Mouse (Mus musculus) liver, embryonic 15.5 days (tissue): Measurements from ENCODE around the gene Slc22a19. TPM values are rescaled to one million over a fixed set of nuclear protein-coding genes. Genes with fewer than 3 reads are reported as not detected.
"Not testable (repeated sequence)": the region's sequence is repeated elsewhere in the genome, so short reads cannot be mapped to it uniquely, and the experiment has no call there.

ENCODE experiments used
- ATAC-seq: fragments of 200-750 bp; cut with Nextera tagmentation; 2 replicates; pipeline ENCODE4 v1.8.0; 2017; ENCODE audit warnings: moderate number of reproducible peaks, mild to moderate bottlenecking, moderate library complexity; ENCODE audit not compliant: insufficient read depth
- H3K27ac ChIP-seq: fragments of 300-500 bp; sonication (generic); replicated peaks from 2 replicates; pipeline ENCODE4 v1.5.1; 2015; ENCODE audit warnings: mild to moderate bottlenecking, inconsistent platforms
- H3K27me3 ChIP-seq: fragments of 300-500 bp; sonication (generic); 2 replicates; pipeline ENCODE4 v1.6.1; 2015; ENCODE audit warnings: mild to moderate bottlenecking, inconsistent platforms
- H3K36me3 ChIP-seq: fragments of 300-500 bp; sonication (generic); replicated peaks from 2 replicates; pipeline ENCODE4 v1.6.1; 2015; ENCODE audit warnings: moderate library complexity, mild to moderate bottlenecking, inconsistent platforms
- H3K4me1 ChIP-seq: fragments of 300-500 bp; sonication (generic); replicated peaks from 2 replicates; pipeline ENCODE4 v1.6.1; 2015; ENCODE audit warnings: inconsistent platforms
- H3K4me2 ChIP-seq: fragments of 300-500 bp; sonication (generic); 2 replicates; pipeline ENCODE4 v1.6.1; 2015; ENCODE audit warnings: moderate library complexity, mild to moderate bottlenecking, inconsistent platforms
- H3K4me3 ChIP-seq: fragments of 300-500 bp; sonication (generic); replicated peaks from 2 replicates; pipeline ENCODE4 v1.5.1; 2015; ENCODE audit warnings: mild to moderate bottlenecking, inconsistent platforms
- H3K9ac ChIP-seq: fragments of 300-500 bp; sonication (generic); 2 replicates; pipeline ENCODE4 v1.6.1; 2015; ENCODE audit warnings: moderate library complexity, mild to moderate bottlenecking, inconsistent platforms
- H3K9me3 ChIP-seq: fragments of 300-500 bp; sonication (generic); replicated peaks from 2 replicates; pipeline ENCODE4 v1.6.1; 2016; ENCODE audit warnings: inconsistent platforms
- WGBS: fragments of 180-500 bp; shearing (Covaris S2); methylation state at CpG from one replicate; pipeline ENCODE4 v1.1.7; 2015; ENCODE audit warnings: mixed read lengths; ENCODE audit not compliant: insufficient replicate concordance; 5-methylcytosine and 5-hydroxymethylcytosine counted together
- polyA plus RNA-seq: library from polyadenylated mRNA; unstranded; fragments of >200 nt; fragmentation: Nextera tagmentation; extraction: Ambion mirVana; gene quantifications from 2 replicates; pipeline ENCODE4 v1.2.1, GENCODE M21; 2015

Slc22a19 gene
- not detected in 2 replicates for polyA plus RNA-seq

GRCm38 (mm10) chr19:7711148-7711547 is at the start of gene Slc22a19:
Slc22a19 (minus strand) TSS chr19:7711310.
- no peak within 1 kb of the TSS for H3K27ac ChIP-seq
- no peaks in the 10 kb centered on the region for H3K36me3 ChIP-seq
- ATAC-seq: no peak
- no peaks in the 10 kb centered on the region for H3K4me1 ChIP-seq
- no peak within 1 kb of the TSS for H3K9ac ChIP-seq
- H3K4me3 ChIP-seq: no peak within 1 kb of the TSS
- H3K4me2 ChIP-seq: no peak within 1 kb of the TSS
- H3K27me3 ChIP-seq: no peaks in the 10 kb centered on the region
- H3K9me3 ChIP-seq: no peaks in the 10 kb centered on the region

GRCm38 (mm10) chr19:7753371-7753770 is 42.3 kb upstream of the Slc22a19 start:
- not testable (repeated sequence) for H3K36me3 ChIP-seq, H3K4me3 ChIP-seq, H3K27ac ChIP-seq, H3K9ac ChIP-seq, ATAC-seq, H3K4me1 ChIP-seq, H3K9me3 ChIP-seq, H3K27me3 ChIP-seq, H3K4me2 ChIP-seq
- 54% methylated on average over 13 of the region's 13 CpGs for WGBS

GRCm38 (mm10) chr19:7729543-7729942 is 18.4 kb upstream of the Slc22a19 start:
- no peak for ATAC-seq
- Histone ChIP-seq H3K9me3 (no peaks in the 10 kb centered on the region), H3K4me1 (no peaks in the 10 kb centered on the region), H3K27me3 (no peaks in the 10 kb centered on the region), H3K27ac (no peak overlapping the region), H3K4me3 (no peak overlapping the region), H3K4me2 (no peak overlapping the region), H3K36me3 (no peaks in the 10 kb centered on the region), H3K9ac (no peak overlapping the region)
- 28% methylated on average over 1 of the region's 1 CpGs for WGBS

- 48% methylated on average over 3 of the region's 3 CpGs for WGBS
- H3K36me3 ChIP-seq: not testable (repeated sequence)
Measured at GRCm38 (mm10) chr19:7693104-7693503, 18.0 kb downstream of the Slc22a19 start.

GRCm38 (mm10) chr19:7691259-7691658 is 19.9 kb downstream of the Slc22a19 start:
- Histone ChIP-seq H3K27ac (no peak overlapping the region), H3K27me3 (no peaks in the 10 kb centered on the region), H3K4me3 (no peak overlapping the region), H3K9ac (no peak overlapping the region), H3K36me3 (no peaks in the 10 kb centered on the region), H3K4me1 (no peaks in the 10 kb centered on the region), H3K9me3 (no peaks in the 10 kb centered on the region), H3K4me2 (no peak overlapping the region)
- ATAC-seq: no peak
- 65% methylated on average over 2 of the region's 2 CpGs for WGBS

More at GRCm38 (mm10) chr19:7693104-7693503, 18.0 kb downstream of the Slc22a19 start:
- H3K4me1 ChIP-seq, H3K27me3 ChIP-seq, H3K9ac ChIP-seq, H3K27ac ChIP-seq, H3K4me2 ChIP-seq, H3K9me3 ChIP-seq, ATAC-seq, H3K4me3 ChIP-seq: not testable (repeated sequence)

GRCm38 (mm10) chr19:7687988-7688387 is 23.1 kb downstream of the Slc22a19 start:
- no peak overlapping the region for H3K27ac ChIP-seq
- no peaks in the 10 kb centered on the region for H3K4me1 ChIP-seq
- no peak overlapping the region for H3K4me3 ChIP-seq
- no peaks in the 10 kb centered on the region for H3K9me3 ChIP-seq
- no peak overlapping the region for H3K4me2 ChIP-seq
- 52% methylated on average over 1 of the region's 1 CpGs for WGBS
- no peak overlapping the region for H3K9ac ChIP-seq
- no peak for ATAC-seq
- no peaks in the 10 kb centered on the region for H3K27me3 ChIP-seq
- no peaks in the 10 kb centered on the region for H3K36me3 ChIP-seq

GRCm38 (mm10) chr19:7672033-7672432 is 39.1 kb downstream of the Slc22a19 start:
- no peak overlapping the region for H3K4me3 ChIP-seq
- H3K36me3 ChIP-seq: no peaks in the 10 kb centered on the region
- no peak overlapping the region for H3K27ac ChIP-seq
- H3K4me1 ChIP-seq: no peaks in the 10 kb centered on the region
- no peak overlapping the region for H3K9ac ChIP-seq
- H3K27me3 ChIP-seq: no peaks in the 10 kb centered on the region
- no peak overlapping the region for H3K4me2 ChIP-seq
- ATAC-seq: no peak
- H3K9me3 ChIP-seq: no peaks in the 10 kb centered on the region
- 36% methylated on average over 1 of the region's 1 CpGs for WGBS

GRCm38 (mm10) chr19:7648913-7649666 is 62.0 kb downstream of the Slc22a19 start:
- Histone ChIP-seq H3K27me3 (no peaks in the 10 kb centered on the region), H3K9ac (no peak overlapping the region), H3K4me1 (no peaks in the 10 kb centered on the region), H3K36me3 (no peaks in the 10 kb centered on the region), H3K4me3 (no peak overlapping the region), H3K4me2 (no peak overlapping the region), H3K9me3 (no peaks in the 10 kb centered on the region), H3K27ac (no peak overlapping the region)
- 55% methylated on average over 8 of the region's 8 CpGs for WGBS
- no peak for ATAC-seq

GRCm38 (mm10) chr19:7633786-7634185 is 77.3 kb downstream of the Slc22a19 start:
- WGBS: 37% methylated on average over 1 of the region's 1 CpGs
- Histone ChIP-seq H3K4me3 (no peak overlapping the region), H3K4me1 (no peaks in the 10 kb centered on the region), H3K4me2 (no peak overlapping the region), H3K27me3 (no peaks in the 10 kb centered on the region), H3K27ac (no peak overlapping the region), H3K36me3 (no peaks in the 10 kb centered on the region), H3K9me3 (no peaks in the 10 kb centered on the region), H3K9ac (no peak overlapping the region)
- no peak for ATAC-seq

GRCm38 (mm10) chr19:7633021-7633420 is 78.1 kb downstream of the Slc22a19 start:
- Histone ChIP-seq H3K9ac (no peak overlapping the region), H3K27me3 (no peaks in the 10 kb centered on the region), H3K4me3 (no peak overlapping the region), H3K4me1 (no peaks in the 10 kb centered on the region), H3K27ac (no peak overlapping the region), H3K36me3 (no peaks in the 10 kb centered on the region), H3K9me3 (no peaks in the 10 kb centered on the region), H3K4me2 (no peak overlapping the region)
- ATAC-seq: no peak
